Mouse (Mus musculus) gastrocnemius, postnatal 25 days (tissue): ENCODE results near the gene Slc7a8. TPM values are rescaled to one million over a fixed set of nuclear protein-coding genes. Genes with fewer than 3 reads are reported as not detected.
A peak's percentile ranks its signal among the peaks of the same experiment; 100 is the strongest.

Source experiments
- DNase-seq: peaks from one replicate; pipeline ENCODE4 v3.0.0; 2022
- total RNA-seq, 2 experiments: library from RNA; stranded (reverse); gene quantifications; 1 replicate in 1 of 2; 2 replicates in 1 of 2; pipeline ENCODE4 v1.2.3; 2021

Gene Slc7a8
- total RNA-seq, 2 experiments from 2014 or later, result 12.3 to 13.0 TPM

DNA sequence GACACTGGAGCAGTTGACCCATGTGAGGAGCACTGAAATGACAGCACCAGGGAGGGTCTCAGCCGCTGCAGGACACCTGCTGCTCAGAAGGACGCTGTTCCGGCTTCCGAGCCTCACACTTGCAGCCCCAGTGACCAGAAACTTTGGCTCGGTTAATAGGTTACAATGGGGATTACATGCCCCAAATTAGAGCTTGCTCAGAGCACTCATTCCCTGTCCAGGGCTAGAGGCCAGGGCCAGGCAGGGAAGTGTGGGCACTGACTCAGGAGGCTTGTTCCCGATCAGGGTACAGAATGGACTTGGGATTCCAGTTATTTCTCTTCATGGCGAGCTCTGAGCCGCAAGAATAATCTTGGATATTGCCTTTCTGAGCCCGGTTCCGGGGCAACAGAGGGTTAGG lies 44.1 kb downstream of the Slc7a8 start:
- peak; percentile 31 for DNase-seq

DNA sequence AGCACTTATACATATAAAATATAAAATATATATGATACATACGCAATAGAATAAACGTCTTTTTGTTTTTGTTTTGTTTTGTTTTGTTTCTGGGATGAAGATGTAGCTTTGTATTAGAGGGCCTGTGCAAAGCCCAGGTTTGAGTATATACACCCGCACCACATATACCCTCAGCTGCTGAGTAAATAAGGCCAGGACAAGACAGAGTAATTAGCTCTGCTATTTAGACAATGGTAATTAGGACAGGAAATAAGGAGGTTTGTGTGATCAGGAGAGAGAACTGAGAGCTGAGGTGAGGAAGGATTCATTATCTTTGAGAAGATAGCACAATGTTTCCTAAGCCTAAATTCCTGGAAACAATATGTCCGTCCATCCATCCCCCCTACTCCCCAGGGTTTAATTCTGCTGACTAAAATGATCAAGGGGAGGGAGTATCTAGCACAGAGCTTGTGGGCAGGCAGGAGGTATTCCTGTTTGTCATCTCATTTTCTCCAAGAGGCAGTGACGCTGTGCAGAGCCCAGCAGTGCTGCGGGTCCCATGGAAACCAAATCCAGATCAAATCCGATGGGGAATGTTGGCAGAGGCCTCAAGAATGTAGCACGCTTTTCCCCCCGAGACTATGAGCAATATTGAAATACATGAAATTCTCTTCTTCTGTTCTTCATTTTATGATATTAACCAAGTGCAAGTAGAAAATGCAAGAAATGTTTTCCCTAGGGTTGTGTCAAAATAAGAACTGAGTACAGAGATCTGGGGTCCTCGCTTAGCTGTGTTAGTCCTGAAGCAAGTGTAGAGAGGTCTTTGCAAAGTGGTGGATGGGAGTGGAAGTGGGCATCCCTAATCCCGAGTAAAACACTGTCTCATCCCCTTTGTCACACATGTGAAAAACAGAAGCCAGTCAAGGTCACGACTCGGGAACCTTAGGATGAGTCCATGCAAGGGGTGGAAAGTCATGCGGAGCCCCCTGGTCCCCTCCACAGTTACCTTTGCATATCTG lies 44.9 kb downstream of the Slc7a8 start:
- DNase-seq, result no peak

- DNase-seq, result no peak
Observed at GRCm38 (mm10) chr14:54735221-54735620, 46.5 kb downstream of the Slc7a8 start.

GRCm38 (mm10) chr14:54734004-54734403 lies 47.7 kb downstream of the Slc7a8 start:
- no peak for DNase-seq

DNA sequence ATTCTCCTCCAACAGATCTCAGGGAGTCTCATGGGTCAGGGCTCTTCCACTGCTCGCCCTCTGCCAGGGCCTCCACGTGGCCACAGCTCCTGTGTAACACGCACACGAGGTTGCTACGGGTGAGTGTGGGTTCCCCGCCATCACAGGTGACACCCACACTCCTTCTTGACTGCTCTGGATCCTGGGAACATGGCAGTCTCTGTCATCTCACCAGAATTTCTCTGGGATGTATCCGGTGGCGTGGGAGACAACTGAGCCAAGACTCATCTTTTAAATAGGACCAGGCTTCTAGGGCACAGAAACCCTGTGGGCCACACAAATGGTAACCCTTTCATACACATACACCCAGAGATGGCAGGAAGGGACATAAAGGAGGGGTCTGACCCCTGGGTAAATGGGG lies 49.5 kb downstream of the Slc7a8 start:
- DNase-seq, result no peak

DNA sequence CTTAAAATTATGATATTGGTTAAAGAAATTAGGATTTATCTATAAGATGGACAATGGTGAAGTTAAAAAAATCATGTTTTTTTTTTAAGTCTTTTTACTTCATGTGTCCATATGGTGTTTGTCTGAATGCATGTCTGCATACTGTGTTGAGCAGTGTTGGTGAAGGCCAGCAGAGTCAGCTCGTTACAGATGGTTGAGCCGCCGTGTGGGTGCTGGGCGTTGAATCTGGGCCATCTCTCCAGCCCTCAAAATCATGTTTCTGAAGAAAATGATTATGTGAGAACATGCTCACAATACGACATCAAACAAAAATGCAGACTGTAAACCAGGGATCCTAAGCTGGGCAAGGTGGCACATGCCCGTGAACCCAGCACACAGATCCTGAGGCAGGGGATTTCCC lies 51.4 kb downstream of the Slc7a8 start:
- DNase-seq, result no peak

- DNase-seq, result no peak
Observed at GRCm38 (mm10) chr14:54728823-54729653, 52.7 kb downstream of the Slc7a8 start.

GRCm38 (mm10) chr14:54727565-54727964 lies 54.2 kb downstream of the Slc7a8 start:
- DNase-seq, result no peak

DNA sequence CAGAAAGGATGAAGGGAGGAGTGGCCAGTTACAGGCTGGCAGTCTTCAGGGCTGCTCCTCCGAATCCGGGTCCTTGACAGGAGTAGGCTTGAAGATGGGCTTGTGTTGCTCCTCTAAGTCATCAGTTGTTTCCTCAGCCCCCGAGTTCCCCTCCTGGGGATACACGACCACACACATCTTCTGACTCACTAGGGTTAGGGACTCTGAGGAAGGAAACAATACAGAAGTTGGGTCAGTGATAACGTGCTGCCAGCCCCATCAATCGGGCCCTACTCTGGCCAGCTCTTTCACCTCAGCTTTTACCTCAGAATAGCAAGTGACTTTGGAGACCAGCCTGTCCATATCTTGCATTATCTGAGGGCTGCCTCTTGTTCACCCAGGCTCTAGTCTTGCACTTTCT lies 57.7 kb downstream of the Slc7a8 start:
- DNase-seq, result no peak

- no peak for DNase-seq
Observed at GRCm38 (mm10) chr14:54721711-54722110, 60.0 kb downstream of the Slc7a8 start.

GRCm38 (mm10) chr14:54720654-54721350 lies 60.9 kb downstream of the Slc7a8 start:
- peak; percentile 59 for DNase-seq

GRCm38 (mm10) chr14:54720041-54720440 lies 61.7 kb downstream of the Slc7a8 start:
- DNase-seq, result no peak

DNA sequence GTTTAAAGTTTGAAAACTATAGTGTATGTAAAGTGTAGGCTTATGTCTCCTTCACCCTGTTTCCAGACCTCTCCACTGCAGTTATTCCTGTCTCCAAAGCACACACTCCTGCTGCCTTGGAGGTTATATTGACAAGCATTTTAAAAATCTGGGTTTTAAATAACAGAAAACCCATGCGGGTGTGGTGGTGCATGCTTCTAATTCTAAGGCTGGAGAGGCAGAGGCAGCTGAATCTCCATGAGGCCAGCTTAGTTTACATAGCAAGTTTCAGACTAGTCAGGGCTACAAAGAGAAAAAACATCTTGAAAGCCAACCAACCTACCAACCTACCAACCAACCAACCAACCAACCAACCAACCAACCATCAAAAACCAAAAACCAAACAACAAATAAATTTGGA lies 66.3 kb downstream of the Slc7a8 start:
- DNase-seq, result no peak

DNA sequence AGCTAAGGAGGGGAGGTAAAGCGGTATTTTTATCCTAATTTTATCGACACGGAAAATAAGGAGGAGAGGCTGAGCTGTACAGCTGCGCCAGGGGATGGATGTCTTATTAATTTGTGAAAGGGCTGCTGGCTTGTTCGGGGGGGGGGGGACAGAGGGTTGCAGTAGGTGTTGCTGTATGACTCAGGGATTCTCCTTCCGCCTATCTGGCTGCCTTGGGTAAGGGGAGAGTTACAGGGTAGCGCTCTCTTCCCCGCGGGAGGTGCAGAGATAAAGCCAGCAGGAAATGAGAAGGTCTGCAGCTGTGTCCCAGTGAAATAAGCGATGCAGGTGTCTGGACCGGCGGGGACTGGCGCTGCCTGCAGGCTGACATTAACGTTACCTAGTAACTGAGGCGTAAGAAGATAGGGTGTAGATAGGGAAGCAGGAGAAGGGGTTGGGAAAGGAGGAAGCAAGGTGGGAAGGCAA lies 67.1 kb downstream of the Slc7a8 start:
- peak; percentile 32 for DNase-seq

DNA sequence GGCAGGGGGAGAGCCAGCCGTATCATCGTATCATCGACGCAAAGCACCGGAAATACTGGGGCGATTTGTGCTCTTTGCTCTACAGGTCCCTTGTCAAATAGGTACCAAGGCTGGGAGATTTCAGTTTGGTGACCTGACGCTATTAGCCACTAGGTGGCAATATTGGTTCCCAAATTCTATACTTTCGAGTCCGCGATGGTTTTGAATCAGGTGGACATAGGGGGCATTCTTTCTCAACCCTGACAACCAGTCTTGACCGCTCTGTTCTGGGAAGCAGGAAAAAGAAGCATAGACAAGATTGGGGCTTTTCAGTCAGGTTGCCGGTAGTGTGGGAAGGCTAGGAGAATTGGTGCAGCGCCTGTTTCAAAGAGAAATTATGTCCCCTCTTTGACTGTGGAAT lies 67.6 kb downstream of the Slc7a8 start:
- peak; percentile 29 for DNase-seq

- no peak for DNase-seq
Observed at GRCm38 (mm10) chr14:54712861-54713260, 68.9 kb downstream of the Slc7a8 start.

GRCm38 (mm10) chr14:54712074-54712473 lies 69.7 kb downstream of the Slc7a8 start, which contains the start of gene Cebpe:
Cebpe (minus strand) TSS chr14:54712174.
- no peak for DNase-seq

DNA sequence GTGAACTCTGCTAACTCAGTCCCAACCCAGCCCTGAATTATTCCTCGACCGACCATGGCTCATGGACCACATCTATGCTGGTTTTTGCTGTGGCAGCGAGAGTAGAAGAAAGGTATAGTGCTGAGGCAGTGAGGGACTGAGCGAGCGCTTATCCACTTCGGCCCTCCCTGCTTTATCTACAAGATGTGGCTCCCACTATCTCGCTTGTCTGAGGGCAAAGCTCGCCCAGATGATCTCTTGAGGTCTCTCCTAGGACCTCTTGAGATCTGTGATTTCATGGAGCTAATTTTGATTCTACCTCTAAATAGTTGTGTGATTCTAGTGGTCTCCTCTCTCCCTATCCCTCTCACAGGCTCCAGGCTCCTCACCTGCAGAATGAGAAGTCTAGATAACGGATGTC lies 72.7 kb downstream of the Slc7a8 start:
- DNase-seq, result no peak

DNA sequence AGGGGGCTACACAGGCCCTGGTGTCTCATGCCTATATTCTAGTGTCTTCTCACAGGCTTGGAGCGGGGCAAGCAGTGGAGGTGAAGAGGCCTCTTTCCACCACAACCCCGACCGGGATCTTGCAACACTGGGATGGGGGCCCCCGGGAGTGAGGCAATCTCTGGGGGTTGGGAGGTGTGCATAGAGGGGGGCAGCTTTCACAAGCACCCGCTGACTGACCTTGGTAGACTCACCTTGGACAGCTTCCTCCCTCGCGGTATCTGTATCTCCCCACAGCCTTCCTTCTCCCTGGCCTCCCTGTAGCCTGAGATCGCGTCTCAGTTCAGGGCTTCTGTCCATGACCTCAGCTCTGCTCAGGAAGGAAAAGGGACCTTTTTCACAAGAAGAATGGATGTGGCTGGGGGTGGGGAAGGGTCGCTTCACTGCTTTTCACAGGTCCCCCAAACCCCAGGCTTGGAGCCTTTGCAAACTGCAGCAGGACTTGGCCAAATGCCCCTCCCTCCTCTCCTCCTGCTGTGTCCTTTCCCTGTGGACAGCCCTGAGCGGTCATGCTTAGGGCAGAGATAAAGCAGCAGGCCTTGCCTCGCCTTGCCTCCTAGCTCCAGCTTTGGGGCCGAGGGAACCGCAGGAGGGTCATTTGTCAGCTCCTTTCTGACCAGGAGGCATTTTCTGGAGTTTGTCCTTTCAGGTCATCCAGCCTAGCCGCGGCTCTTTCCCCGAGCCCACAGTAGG lies 75.0 kb downstream of the Slc7a8 start:
- DNase-seq, result no peak

DNA sequence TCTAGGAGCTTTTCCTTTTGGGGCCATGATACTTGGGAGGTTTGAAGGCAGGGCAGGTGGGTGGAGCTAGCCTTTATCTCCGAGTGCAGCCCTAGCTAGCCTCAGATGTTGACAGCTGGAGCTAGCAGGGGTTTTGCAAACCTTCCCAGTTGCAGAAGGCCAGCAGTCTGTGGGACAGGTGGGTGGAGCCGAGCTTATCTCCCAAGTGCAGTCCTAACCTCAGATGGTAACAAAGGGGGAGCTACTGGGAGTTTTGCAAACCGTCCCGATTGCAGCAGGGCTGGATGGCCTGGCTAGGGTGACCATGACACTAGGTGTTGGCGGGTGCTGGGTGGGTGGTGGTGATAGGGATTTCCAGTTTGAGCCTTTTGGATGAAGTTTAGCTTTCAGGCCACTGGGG lies 75.9 kb downstream of the Slc7a8 start:
- DNase-seq, result no peak

DNA sequence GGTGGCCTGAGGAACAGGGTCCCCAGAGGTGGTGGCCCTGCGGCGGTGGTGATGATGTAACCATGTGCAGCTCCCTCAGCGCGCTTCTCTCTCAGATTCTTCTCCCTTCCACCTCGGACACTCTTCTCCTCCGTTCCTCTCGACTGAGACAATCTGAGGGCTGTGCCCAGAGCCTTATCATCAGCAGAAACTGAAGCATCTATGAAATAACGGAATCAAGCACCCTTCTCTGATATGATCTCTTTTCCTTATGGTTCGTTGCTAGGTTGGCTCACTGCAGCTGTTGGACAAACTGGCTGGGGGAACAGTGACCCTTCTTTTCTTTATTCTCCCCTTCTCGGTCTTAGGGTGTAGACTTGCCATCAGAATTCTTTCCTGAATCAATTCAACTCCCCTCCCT lies 78.5 kb downstream of the Slc7a8 start:
- no peak for DNase-seq

- peak; percentile 56 for DNase-seq
Observed at GRCm38 (mm10) chr14:54701298-54701697, 80.4 kb downstream of the Slc7a8 start.
